Mouse (Mus musculus) hindbrain, embryonic 15.5 days (tissue): ENCODE data around the gene Lsm7. TPM values are rescaled to one million over a fixed set of nuclear protein-coding genes. Genes with fewer than 3 reads are reported as not detected.

Experiments used
- ATAC-seq: fragments of 200-750 bp; cut with Nextera tagmentation; 2 replicates; pipeline ENCODE4 v1.8.0; 2017; ENCODE audit warnings: low read depth, moderate number of reproducible peaks, moderate TSS enrichment; ENCODE audit not compliant: low FRiP score
- H3K27ac ChIP-seq: fragments of 300-500 bp; sonication (generic); replicated peaks from 2 replicates; pipeline ENCODE4 v1.5.1; 2015; ENCODE audit warnings: mild to moderate bottlenecking, inconsistent platforms
- H3K27me3 ChIP-seq: fragments of 300-500 bp; sonication (generic); 2 replicates; pipeline ENCODE4 v1.6.1; 2015; ENCODE audit warnings: control low read depth, inconsistent platforms
- H3K36me3 ChIP-seq: fragments of 300-500 bp; sonication (generic); 2 replicates; pipeline ENCODE4 v1.6.1; 2015; ENCODE audit warnings: control low read depth, inconsistent platforms
- H3K4me1 ChIP-seq: fragments of 300-500 bp; sonication (generic); replicated peaks from 2 replicates; pipeline ENCODE4 v1.6.1; 2015; ENCODE audit warnings: control low read depth, inconsistent platforms
- H3K4me2 ChIP-seq: fragments of 300-500 bp; sonication (generic); 2 replicates; pipeline ENCODE4 v1.6.1; 2015; ENCODE audit warnings: moderate library complexity, mild to moderate bottlenecking, inconsistent platforms
- H3K4me3 ChIP-seq: fragments of 300-500 bp; sonication (generic); 2 replicates; pipeline ENCODE4 v1.5.1; 2015; ENCODE audit warnings: mild to moderate bottlenecking, inconsistent platforms
- H3K9ac ChIP-seq: fragments of 300-500 bp; sonication (generic); 2 replicates; pipeline ENCODE4 v1.6.1; 2015; ENCODE audit warnings: inconsistent platforms
- H3K9me3 ChIP-seq: fragments of 300-500 bp; sonication (generic); 2 replicates; pipeline ENCODE4 v1.6.1; 2016; ENCODE audit warnings: control low read depth, inconsistent platforms
- WGBS: fragments of 180-500 bp; shearing (Covaris S2); methylation state at CpG from one replicate; pipeline ENCODE4 v1.1.7; 2015; 5-methylcytosine and 5-hydroxymethylcytosine counted together
- polyA plus RNA-seq: library from polyadenylated mRNA; unstranded; fragments of >200 nt; fragmentation: Nextera tagmentation; extraction: Ambion mirVana; gene quantifications from 2 replicates; pipeline ENCODE4 v1.2.1, GENCODE M21; 2015

Lsm7 gene
- polyA plus RNA-seq, 1 experiment from 2014 or later: 210 TPM

- ATAC-seq: no peak
- Histone ChIP-seq H3K4me1 (no peaks in the 10 kb centered on the region), H3K27ac (no peak overlapping the region), H3K27me3 (0 out of 2 replicates have a peak, but pooled peaks cover 2% of the 10 kb centered on the region), H3K4me2 (no peak overlapping the region), H3K9ac (no peak overlapping the region), H3K36me3 (peaks cover 14% of the 10 kb centered on the region; the same call in 1 of the 2 replicates), H3K4me3 (no peak overlapping the region), H3K9me3 (no peaks in the 10 kb centered on the region)
- WGBS: 75% methylated on average over 2 of the region's 6 CpGs
Observed at GRCm38 (mm10) chr10:80870993-80871392, 16.0 kb upstream of the Lsm7 start.

DNA sequence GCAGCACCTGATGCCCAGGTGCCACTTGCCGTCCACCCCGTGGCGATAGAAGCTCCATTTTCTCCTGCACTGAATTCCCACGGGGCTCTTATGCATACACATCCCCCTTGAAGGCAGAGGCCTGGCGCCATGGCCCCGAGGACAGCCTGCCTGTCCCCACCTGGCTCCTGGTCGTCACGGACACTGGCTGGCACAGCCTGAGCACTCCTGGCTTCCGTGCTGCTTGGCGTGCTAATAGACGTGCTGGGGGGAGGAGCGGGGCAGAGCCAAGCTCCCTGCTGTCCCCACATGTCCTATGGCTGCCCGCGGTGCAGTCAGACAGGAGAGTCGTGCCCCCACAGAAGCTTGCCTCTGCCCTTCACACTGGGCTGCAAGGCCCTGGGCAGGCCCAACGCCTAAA, 9.4 kb upstream of the Lsm7 start:
- no peak for ATAC-seq
- Histone ChIP-seq H3K27me3 (no peaks in the 10 kb centered on the region), H3K4me2 (no peak overlapping the region), H3K4me3 (no peak overlapping the region), H3K4me1 (peaks cover 4% of the 10 kb centered on the region; the same call in 1 of the 2 replicates), H3K9ac (no peak overlapping the region), H3K36me3 (peaks cover 51% of the 10 kb centered on the region), H3K9me3 (no peaks in the 10 kb centered on the region), H3K27ac (no peak overlapping the region)
- WGBS: 67% methylated on average over 16 of the region's 16 CpGs

DNA sequence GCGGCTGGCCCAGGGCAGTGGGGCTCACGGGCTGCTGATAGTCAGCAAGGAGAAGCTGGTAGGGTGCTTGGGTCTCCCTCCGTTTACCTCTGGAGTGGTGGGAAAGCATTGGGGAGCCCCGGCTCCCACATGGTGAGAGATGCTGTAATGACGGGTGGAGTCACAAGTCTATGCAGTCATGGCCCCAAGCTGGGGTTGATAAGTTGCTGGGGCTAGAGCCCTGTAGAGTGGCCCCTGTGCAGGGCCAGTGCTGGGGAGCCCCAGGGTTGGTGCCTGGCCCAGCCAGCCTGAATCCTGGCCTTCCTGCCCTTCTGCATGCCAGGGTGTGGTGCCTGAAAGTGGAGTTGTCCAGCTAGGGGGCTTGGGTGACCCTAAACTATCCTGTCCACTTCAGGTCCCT, 7.3 kb upstream of the Lsm7 start:
- no peak overlapping the region for H3K4me2 ChIP-seq
- H3K27me3 ChIP-seq: no peaks in the 10 kb centered on the region
- no peak overlapping the region for H3K9ac ChIP-seq
- WGBS: 94% methylated on average over 5 of the region's 5 CpGs
- peaks cover 20% of the 10 kb centered on the region for H3K4me1 ChIP-seq
- ATAC-seq: no peak
- no peak overlapping the region for H3K4me3 ChIP-seq
- no peak overlapping the region for H3K27ac ChIP-seq
- no peaks in the 10 kb centered on the region for H3K9me3 ChIP-seq
- peaks cover 42% of the 10 kb centered on the region for H3K36me3 ChIP-seq

DNA sequence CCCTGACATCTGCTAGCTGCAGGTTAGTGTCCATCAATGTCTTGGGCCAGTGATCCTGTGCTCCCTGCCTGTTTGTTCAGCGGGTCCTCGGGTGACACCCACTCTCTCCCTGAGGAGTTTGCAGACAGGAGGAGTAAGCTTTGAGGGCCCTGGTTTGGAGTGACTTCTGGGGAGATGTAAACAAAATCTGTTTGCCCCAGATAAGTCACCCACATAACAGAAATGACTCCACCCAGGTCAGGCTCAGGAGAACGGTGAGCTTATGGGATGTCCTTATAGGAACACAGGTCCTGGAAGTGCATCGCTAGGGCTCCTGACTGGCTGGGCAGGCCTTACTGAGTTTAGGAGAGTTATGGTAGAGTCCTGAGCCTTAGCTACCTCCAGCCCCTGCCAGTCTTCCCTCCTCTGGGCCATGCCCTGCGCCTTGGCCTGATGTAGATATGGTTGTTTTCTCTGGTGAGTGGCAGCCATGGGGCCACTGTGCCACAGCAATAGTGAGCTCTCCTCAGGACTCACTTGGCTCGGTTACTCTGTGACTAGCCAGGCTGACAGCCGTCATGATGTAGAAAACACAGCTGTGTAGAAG, 3.4 kb upstream of the Lsm7 start:
- Histone ChIP-seq H3K4me2 (no peak overlapping the region), H3K9ac (no peak overlapping the region), H3K36me3 (peaks cover 20% of the 10 kb centered on the region), H3K9me3 (no peaks in the 10 kb centered on the region), H3K4me3 (no peak overlapping the region), H3K27me3 (no peaks in the 10 kb centered on the region), H3K4me1 (peaks cover 45% of the 10 kb centered on the region), H3K27ac (0 out of 2 replicates have a peak overlapping the region, but pooled peaks have one; percentile 62)
- no peak for ATAC-seq
- 82% methylated on average over 7 of the region's 7 CpGs for WGBS

- Histone ChIP-seq H3K9me3 (no peaks in the 10 kb centered on the region), H3K9ac (0 out of 2 replicates have a peak overlapping the region, but pooled peaks have one; percentile 31), H3K27ac (peak overlapping the region; percentile 62; the same call in 1 of the 2 replicates), H3K4me1 (peaks cover 45% of the 10 kb centered on the region), H3K4me2 (peak overlapping the region; percentile 21; the same call in 1 of the 2 replicates), H3K36me3 (peaks cover 18% of the 10 kb centered on the region), H3K4me3 (no peak overlapping the region), H3K27me3 (no peaks in the 10 kb centered on the region)
- ATAC-seq: no peak
- 59% methylated on average over 3 of the region's 3 CpGs for WGBS
Observed at GRCm38 (mm10) chr10:80857848-80858247, 2.8 kb upstream of the Lsm7 start.

GRCm38 (mm10) chr10:80857386-80857785, 2.4 kb upstream of the Lsm7 start:
- no peak for ATAC-seq
- no peak overlapping the region for H3K9ac ChIP-seq
- peak overlapping the region; percentile 21; the same call in 1 of the 2 replicates for H3K4me2 ChIP-seq
- no peaks in the 10 kb centered on the region for H3K27me3 ChIP-seq
- H3K36me3 ChIP-seq: peaks cover 16% of the 10 kb centered on the region; the same call in 1 of the 2 replicates
- peak overlapping the region; percentile 62 for H3K27ac ChIP-seq
- no peaks in the 10 kb centered on the region for H3K9me3 ChIP-seq
- 0 out of 2 replicates have a peak overlapping the region, but pooled peaks have one; percentile 6 for H3K4me3 ChIP-seq
- H3K4me1 ChIP-seq: peaks cover 45% of the 10 kb centered on the region
- WGBS: 27% methylated on average over 8 of the region's 8 CpGs

DNA sequence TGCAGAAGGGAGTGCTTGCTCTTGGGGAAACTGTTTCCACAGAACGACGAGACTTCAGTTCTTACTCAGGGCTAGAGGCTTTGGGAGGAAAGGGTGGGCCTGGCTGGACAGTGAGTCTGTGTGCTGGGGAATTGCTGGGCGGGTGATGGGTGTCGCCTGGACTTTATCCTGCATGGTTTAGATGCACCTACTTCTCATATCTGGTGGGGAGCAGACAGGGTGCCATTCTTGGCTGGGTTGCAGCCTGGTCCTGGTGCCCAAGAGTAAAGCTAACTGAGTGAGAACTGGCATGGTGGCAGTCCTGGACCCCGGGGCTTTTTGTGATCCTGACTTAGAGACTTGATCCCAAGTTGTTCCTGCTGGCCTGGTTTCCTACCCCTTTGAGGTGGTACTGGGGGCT, 1.9 kb upstream of the Lsm7 start:
- no peak for ATAC-seq
- no peak overlapping the region for H3K4me3 ChIP-seq
- H3K4me2 ChIP-seq: peak overlapping the region; percentile 21; the same call in 1 of the 2 replicates
- no peaks in the 10 kb centered on the region for H3K9me3 ChIP-seq
- peaks cover 45% of the 10 kb centered on the region for H3K4me1 ChIP-seq
- 0 out of 2 replicates have a peak overlapping the region, but pooled peaks have one; percentile 95 for H3K9ac ChIP-seq
- H3K27ac ChIP-seq: peak overlapping the region; percentile 50
- peaks cover 16% of the 10 kb centered on the region; the same call in 1 of the 2 replicates for H3K36me3 ChIP-seq
- 84% methylated on average over 5 of the region's 5 CpGs for WGBS
- H3K27me3 ChIP-seq: no peaks in the 10 kb centered on the region

GRCm38 (mm10) chr10:80856267-80856666, 1.3 kb upstream of the Lsm7 start:
- peaks cover 16% of the 10 kb centered on the region; the same call in 1 of the 2 replicates for H3K36me3 ChIP-seq
- H3K9ac ChIP-seq: peak overlapping the region; percentile 95; the same call in 1 of the 2 replicates
- peak overlapping the region; percentile 99; the same call in 1 of the 2 replicates for H3K4me3 ChIP-seq
- ATAC-seq: no peak
- H3K27ac ChIP-seq: no peak overlapping the region
- peaks cover 45% of the 10 kb centered on the region for H3K4me1 ChIP-seq
- no peaks in the 10 kb centered on the region for H3K27me3 ChIP-seq
- no peaks in the 10 kb centered on the region for H3K9me3 ChIP-seq
- peak overlapping the region; percentile 99 for H3K4me2 ChIP-seq
- 69% methylated on average over 3 of the region's 3 CpGs for WGBS

DNA sequence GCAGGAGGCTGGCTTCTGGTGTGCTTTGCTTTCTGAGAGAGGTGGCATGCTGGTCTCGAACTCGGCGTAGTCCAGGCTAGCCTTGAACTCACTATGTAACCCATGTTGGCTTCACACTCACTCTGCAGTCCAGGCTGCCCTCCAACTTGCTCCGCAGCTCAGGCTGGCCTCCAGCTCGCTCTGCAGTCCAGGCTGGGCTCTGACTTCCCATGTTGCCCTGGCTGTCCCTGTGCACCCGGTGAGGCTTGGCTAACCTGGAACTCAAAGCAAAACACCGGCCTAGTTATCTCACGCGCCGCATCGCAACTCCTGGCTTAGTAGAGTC, 702 bp upstream of the Lsm7 start:
- no peak for ATAC-seq
- Histone ChIP-seq H3K4me3 (peak overlapping the region; percentile 99), H3K9me3 (no peaks in the 10 kb centered on the region), H3K9ac (peak overlapping the region; percentile 95), H3K27ac (peak overlapping the region; percentile 62), H3K4me2 (peak overlapping the region; percentile 99), H3K36me3 (peaks cover 20% of the 10 kb centered on the region; the same call in 1 of the 2 replicates), H3K4me1 (peaks cover 45% of the 10 kb centered on the region), H3K27me3 (no peaks in the 10 kb centered on the region)
- 23% methylated on average over 11 of the region's 11 CpGs for WGBS

DNA sequence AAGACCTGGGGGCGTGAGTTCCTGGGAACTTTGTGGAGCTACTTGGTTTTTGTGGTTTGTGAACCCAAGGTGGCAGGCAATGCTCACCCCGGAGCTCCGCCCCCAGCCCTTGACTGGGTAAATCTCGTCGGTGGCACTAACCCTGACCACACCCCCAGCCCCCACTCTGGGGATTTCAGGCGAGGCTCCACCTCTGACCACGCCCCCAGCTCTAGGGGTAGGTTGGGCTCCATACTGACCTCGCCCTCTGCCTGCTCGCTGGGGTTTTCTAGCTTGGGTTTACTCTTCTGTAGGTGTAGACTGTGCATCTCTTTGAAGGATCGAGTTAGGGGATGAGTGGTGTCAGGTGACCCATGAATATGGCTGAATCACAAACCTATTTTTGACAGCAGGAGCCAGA, 6.4 kb downstream of the Lsm7 start:
- no peak for ATAC-seq
- H3K4me3 ChIP-seq: no peak overlapping the region

GRCm38 (mm10) chr10:80845732-80846131, 9.3 kb downstream of the Lsm7 start:
- Histone ChIP-seq H3K4me2 (no peak overlapping the region), H3K9ac (no peak overlapping the region), H3K9me3 (no peaks in the 10 kb centered on the region), H3K4me3 (no peak overlapping the region), H3K4me1 (peaks cover 16% of the 10 kb centered on the region), H3K27me3 (peaks cover 22% of the 10 kb centered on the region), H3K36me3 (no peaks in the 10 kb centered on the region), H3K27ac (no peak overlapping the region)
- WGBS: 74% methylated on average over 12 of the region's 12 CpGs
- no peak for ATAC-seq

More for the DNA sequence above, 6.4 kb downstream of the Lsm7 start:
- H3K4me2 ChIP-seq: no peak overlapping the region
- H3K4me1 ChIP-seq: peaks cover 11% of the 10 kb centered on the region
- WGBS: 14% methylated on average over 10 of the region's 10 CpGs
- H3K9ac ChIP-seq: no peak overlapping the region
- H3K27me3 ChIP-seq: peaks cover 15% of the 10 kb centered on the region
- H3K9me3 ChIP-seq: no peaks in the 10 kb centered on the region
- no peak overlapping the region for H3K27ac ChIP-seq
- peaks cover 20% of the 10 kb centered on the region; the same call in 1 of the 2 replicates for H3K36me3 ChIP-seq

- H3K9me3 ChIP-seq: no peaks in the 10 kb centered on the region
- no peak overlapping the region for H3K9ac ChIP-seq
- peaks cover 22% of the 10 kb centered on the region for H3K27me3 ChIP-seq
- no peak overlapping the region for H3K27ac ChIP-seq
- H3K4me3 ChIP-seq: no peak overlapping the region
- peaks cover 16% of the 10 kb centered on the region for H3K4me1 ChIP-seq
- H3K4me2 ChIP-seq: no peak overlapping the region
- WGBS: 52% methylated on average over 8 of the region's 8 CpGs
- H3K36me3 ChIP-seq: no peaks in the 10 kb centered on the region
- no peak for ATAC-seq
Observed at GRCm38 (mm10) chr10:80845055-80845693, 9.8 kb downstream of the Lsm7 start.
